Mouse (Mus musculus) cerebellum, adult 18-20 months (tissue): ENCODE measurements around the gene Cdkal1.
A peak's percentile ranks its signal among the peaks of the same experiment; 100 is the strongest.

Experiments
- DNase-seq, 2 experiments: peaks; one replicate each; pipeline ENCODE4 v3.0.0; 2021

The Cdkal1 gene

GRCm38 (mm10) chr13:29572477-29572876 is 283.0 kb downstream of the Cdkal1 start:
- DNase-seq: no peak

- no peak for DNase-seq
These were observed 289.8 kb downstream of the Cdkal1 start for GRCm38 (mm10) chr13:29565710-29566109.

- no peak for DNase-seq
These were observed 296.3 kb downstream of the Cdkal1 start for GRCm38 (mm10) chr13:29559188-29559587.

GRCm38 (mm10) chr13:29555160-29555785 is 300.2 kb downstream of the Cdkal1 start:
- no peak for DNase-seq

GRCm38 (mm10) chr13:29553792-29554191 is 301.7 kb downstream of the Cdkal1 start:
- no peak for DNase-seq

GRCm38 (mm10) chr13:29552322-29552870 is 303.1 kb downstream of the Cdkal1 start:
- DNase-seq: no peak

GRCm38 (mm10) chr13:29550886-29551285 is 304.6 kb downstream of the Cdkal1 start:
- no peak for DNase-seq

GRCm38 (mm10) chr13:29550203-29550602 is 305.3 kb downstream of the Cdkal1 start:
- no peak for DNase-seq

GRCm38 (mm10) chr13:29549761-29550160 is 305.7 kb downstream of the Cdkal1 start:
- DNase-seq: no peak

GRCm38 (mm10) chr13:29537906-29538305 is 317.6 kb downstream of the Cdkal1 start:
- peak; percentile 34 for DNase-seq

GRCm38 (mm10) chr13:29533586-29533985 is 321.9 kb downstream of the Cdkal1 start:
- DNase-seq: no peak

- no peak for DNase-seq
These were observed 327.1 kb downstream of the Cdkal1 start for GRCm38 (mm10) chr13:29528344-29528743.

GRCm38 (mm10) chr13:29521321-29521720 is 334.2 kb downstream of the Cdkal1 start:
- DNase-seq: no peak

- DNase-seq: no peak
These were observed 341.4 kb downstream of the Cdkal1 start for GRCm38 (mm10) chr13:29514071-29514470.

- no peak for DNase-seq
These were observed 350.5 kb downstream of the Cdkal1 start for GRCm38 (mm10) chr13:29504861-29505568.

GRCm38 (mm10) chr13:29503147-29504044 is 352.1 kb downstream of the Cdkal1 start:
- DNase-seq: no peak

GRCm38 (mm10) chr13:29502481-29503146 is 352.9 kb downstream of the Cdkal1 start:
- no peak for DNase-seq

GRCm38 (mm10) chr13:29501173-29501572 is 354.3 kb downstream of the Cdkal1 start:
- DNase-seq: no peak

- no peak for DNase-seq
These were observed 355.7 kb downstream of the Cdkal1 start for GRCm38 (mm10) chr13:29499750-29500149.

- DNase-seq: no peak
These were observed 358.2 kb downstream of the Cdkal1 start for GRCm38 (mm10) chr13:29497286-29497685.

GRCm38 (mm10) chr13:29490341-29490740 is 365.1 kb downstream of the Cdkal1 start:
- no peak for DNase-seq

GRCm38 (mm10) chr13:29489476-29489875 is 366.0 kb downstream of the Cdkal1 start:
- no peak for DNase-seq

GRCm38 (mm10) chr13:29486709-29487108 is 368.8 kb downstream of the Cdkal1 start:
- DNase-seq: no peak
